Mouse (Mus musculus) lung, adult 2 months (tissue): ENCODE data around the gene Pde6g.
"Not testable (repeated sequence)": the region's sequence is repeated elsewhere in the genome, so short reads cannot be mapped to it uniquely, and the experiment has no call there.

ENCODE experiments used
- CTCF ChIP-seq: fragments of 200-500 bp; IDR thresholded peaks from 2 replicates; pipeline ENCODE4 v1.5.1; 2011; ENCODE audit warnings: mild to moderate bottlenecking, low read length, control low read depth; ENCODE audit not compliant: insufficient read depth
- POLR2A ChIP-seq: fragments of 200-500 bp; IDR thresholded peaks from 2 replicates; pipeline ENCODE4 v1.6.1; 2011; ENCODE audit warnings: low read depth, mild to moderate bottlenecking, control low read depth, low read length, borderline replicate concordance; ENCODE audit errors: extremely low read depth

DNA sequence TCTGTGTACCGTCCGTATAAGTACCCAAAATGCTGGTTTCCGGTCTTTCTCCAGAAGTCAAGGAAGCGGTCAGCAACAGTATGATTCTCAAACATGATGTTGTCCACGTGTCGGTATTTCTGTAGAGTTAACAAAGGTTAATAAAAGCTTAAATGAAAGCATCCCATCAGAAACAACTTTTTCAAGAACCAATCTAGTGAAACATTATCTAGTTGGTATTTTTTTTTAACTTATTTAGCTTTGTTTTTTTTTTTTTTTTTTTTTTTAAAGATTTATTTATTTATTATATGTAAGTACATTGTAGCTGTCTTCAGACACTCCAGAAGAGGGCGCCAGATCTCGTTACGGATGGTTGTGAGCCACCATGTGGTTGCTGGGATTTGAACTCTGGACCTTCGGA is 39.7 kb downstream of the Pde6g start:
- TF ChIP-seq POLR2A, CTCF: not testable (repeated sequence)
